Mouse (Mus musculus): ENCODE results near the gene Lcn10.
"Not testable (repeated sequence)": the region's sequence is repeated elsewhere in the genome, so short reads cannot be mapped to it uniquely, and the experiment has no call there.

Gene Lcn10

GRCm38 (mm10) chr2:25706643-25707481, 24.3 kb downstream of the Lcn10 start, which contains the start of gene Bmyc:
Gene Bmyc, plus strand, starts transcription at chr2:25706739.
- peak; percentile 44 for DNase-seq (ENCODE audit: low spot score)

DNA sequence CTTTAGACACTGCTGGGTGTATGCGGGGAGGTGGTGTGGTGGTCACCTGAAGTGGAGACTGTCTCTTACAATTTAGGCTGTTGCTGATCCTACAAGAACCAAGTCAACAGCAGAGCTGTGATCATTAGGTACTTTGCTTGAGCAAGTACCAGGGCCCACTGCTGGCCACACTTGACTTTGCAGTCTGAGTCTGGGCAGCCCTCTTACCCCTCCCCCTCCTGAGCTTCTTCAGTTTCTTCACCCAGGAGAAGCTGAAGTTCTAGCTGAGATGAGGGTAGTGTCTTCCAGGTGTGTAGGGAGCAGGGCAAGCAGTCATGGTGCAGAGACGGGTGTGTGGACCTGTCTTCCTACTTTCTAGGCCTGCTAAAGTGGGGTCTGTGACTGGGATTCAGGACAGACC, 25.6 kb downstream of the Lcn10 start:
- no peak for DNase-seq (ENCODE audit: low spot score)

DNA sequence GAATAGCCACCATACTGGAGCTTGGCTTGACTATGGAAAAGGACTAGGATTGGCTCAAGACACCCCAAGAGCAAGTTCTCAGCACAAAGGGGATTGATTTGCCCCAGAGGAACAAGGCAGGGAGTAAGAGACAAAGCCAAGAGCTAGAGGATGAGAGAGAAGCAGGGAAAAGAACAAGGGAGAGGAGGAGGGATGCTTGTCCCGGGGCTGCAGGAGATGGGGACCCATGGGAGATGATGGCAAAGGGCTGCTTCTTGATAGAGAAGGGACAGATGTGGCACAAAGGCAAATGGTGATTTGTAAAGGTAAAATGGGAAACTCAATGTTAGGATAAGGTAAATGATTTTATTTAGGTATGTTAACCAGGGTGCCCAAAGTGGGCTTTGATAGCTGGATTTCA, 26.5 kb downstream of the Lcn10 start:
- not testable (repeated sequence) for DNase-seq (ENCODE audit: low spot score)

DNA sequence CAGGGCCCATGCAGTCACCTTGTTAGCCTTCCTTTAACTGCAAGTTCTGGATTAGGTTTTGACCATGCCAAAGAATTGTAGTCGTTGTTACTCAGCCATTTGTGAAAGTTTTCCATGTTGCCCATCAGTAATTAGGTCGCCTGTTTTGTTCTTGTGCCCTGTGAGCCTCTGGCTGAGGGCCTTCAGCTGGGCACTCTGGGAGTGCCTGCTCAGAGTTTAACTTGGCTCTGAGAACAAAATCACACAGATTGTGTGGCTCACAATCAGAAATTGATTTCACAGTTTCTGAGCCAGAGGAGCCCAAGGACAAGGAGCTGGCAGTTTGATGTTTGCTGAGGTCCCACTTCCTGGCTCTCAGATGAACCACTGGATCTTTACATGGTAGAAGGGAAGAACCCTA, 27.3 kb downstream of the Lcn10 start:
- not testable (repeated sequence) for DNase-seq (ENCODE audit: low spot score)

GRCm38 (mm10) chr2:25711641-25712040, 29.1 kb downstream of the Lcn10 start:
- not testable (repeated sequence) for DNase-seq (ENCODE audit: low spot score)

GRCm38 (mm10) chr2:25717222-25717621, 34.7 kb downstream of the Lcn10 start:
- no peak for DNase-seq (ENCODE audit: low spot score)

DNA sequence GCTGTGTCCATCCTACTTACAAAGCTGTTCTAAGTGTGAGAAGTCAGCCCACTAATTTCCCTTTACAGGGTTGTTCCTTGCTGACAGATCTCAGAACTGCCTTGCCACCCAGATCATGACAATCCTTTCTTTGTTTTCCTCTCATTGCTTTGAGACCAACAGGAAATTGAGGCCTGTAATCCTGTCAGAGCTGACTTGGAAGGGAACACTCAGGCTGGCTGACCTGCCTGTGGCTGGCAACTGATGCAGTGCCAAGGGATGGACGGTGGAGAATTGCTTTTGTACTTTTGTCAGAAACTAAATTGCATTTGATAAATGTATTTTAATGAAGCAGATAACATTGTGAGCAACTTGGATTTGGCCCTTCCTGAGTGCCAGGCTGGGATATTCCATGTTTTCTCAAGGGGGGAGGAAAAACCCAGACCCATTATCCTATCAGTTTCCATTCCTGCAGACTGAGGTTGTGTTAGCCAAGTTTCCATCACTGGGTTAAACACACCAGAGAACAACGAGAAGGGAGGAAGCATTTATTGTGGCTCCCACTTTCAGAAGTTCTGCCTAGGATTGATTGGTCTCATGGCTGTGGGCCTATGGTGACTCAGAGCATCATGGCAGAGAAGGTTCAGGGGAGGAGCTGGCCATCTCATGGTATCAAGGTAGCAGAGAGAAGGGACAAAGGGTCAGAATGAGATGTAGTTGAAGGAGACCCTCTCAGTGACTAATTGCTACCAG, 50.8 kb downstream of the Lcn10 start:
- DNase-seq (ENCODE audit: low spot score) = no peak
